Mouse (Mus musculus) gastrocnemius, postnatal 36 days (tissue): ENCODE data around the gene Sgsm2. TPM values are rescaled to one million over a fixed set of nuclear protein-coding genes. Genes with fewer than 3 reads are reported as not detected.

Source experiments
- DNase-seq, 2 experiments: peaks; one replicate each; pipeline ENCODE4 v3.0.0; 2022
- intact Hi-C: fragments of 180-260 bp; cut with DNase I; formaldehyde crosslinking; loops from one replicate; pipeline ENCODE4 v1.15.1; 2025
- total RNA-seq, 2 experiments: library from RNA; stranded (reverse); gene quantifications; 2 replicates each; pipeline ENCODE4 v1.2.3; 2021

Gene Sgsm2
- total RNA-seq, 2 experiments from 2014 or later, result 1.4 to 1.9 TPM

DNA sequence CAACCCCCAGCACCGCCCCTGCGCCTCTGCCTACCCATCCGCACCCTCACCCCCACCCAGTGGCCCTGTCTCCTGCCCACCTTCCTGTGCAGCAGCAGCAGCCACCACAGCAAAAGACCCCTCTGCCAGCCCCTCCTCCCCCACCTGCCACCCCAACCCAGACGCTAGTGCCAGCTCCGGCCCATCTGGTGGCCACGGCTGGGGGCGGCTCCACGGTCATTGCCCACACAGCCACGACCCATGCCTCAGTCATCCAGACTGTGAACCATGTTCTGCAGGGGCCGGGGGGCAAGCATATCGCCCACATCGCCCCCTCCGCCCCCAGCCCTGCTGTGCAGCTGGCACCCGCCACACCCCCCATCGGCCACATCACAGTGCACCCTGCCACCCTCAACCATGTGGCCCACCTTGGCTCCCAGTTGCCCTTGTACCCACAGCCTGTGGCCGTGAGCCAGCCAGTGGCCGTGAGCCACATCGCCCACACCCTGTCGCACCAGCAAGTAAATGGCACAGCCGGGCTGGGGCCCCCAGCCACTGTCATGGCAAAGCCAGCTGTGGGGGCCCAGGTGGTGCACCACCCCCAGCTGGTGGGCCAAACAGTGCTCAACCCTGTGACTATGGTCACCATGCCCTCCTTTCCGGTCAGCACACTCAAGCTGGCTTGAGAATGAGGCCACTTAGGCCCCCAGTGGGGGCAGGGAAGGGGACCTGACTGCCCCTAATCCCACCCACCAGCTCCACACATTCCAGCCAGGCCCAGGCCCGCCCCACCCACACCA is 54.0 kb downstream of the Sgsm2 start:
- intact Hi-C loops, result no loop called here

DNA sequence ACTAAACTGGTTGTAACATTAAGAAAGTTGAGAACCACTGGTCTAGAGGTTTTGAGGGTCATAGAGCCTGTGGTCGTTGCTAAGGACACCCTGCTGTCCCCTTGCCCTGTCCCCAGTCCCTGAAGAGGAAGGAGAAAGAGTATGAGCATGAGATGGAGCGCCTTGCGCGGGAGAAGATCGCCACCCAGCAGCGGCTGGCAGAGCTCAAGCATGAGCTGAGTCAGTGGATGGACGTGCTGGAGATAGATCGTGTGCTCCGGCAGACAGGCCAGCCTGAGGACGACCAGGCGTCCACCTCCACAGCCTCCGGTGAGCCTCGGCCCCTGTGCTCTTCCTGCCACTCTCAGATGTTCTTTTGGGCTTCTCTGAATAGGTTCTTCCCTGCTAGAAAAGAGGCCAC is 54.8 kb downstream of the Sgsm2 start:
- intact Hi-C loops, result no loop called here
- DNase-seq, result peak in 1 of 2 experiments; percentile 11

More for the DNA sequence above, 54.0 kb downstream of the Sgsm2 start:
- DNase-seq, result no peak

DNA sequence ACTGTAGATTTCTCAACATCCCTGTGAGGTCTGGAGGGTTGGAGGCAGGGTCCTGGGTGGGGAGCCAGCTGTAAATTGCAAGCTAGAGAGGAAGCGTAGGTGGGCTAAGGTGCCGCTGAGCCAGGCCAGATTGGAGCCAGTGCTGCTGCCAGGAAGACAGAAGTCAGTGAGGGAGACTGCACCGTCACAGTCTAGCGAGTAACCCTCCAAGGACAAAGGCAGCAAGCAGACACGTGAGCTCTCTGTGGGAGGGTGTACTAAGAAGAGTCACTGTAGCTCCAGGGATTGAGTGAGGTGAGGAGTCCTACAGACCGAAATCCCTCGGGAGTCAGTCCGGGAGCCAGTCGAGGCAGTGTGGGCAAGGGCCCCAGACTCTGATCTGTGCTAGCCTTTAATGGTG is 55.5 kb downstream of the Sgsm2 start:
- peak in 1 of 2 experiments; percentile 12 for DNase-seq
- intact Hi-C loops, result no loop called here

DNA sequence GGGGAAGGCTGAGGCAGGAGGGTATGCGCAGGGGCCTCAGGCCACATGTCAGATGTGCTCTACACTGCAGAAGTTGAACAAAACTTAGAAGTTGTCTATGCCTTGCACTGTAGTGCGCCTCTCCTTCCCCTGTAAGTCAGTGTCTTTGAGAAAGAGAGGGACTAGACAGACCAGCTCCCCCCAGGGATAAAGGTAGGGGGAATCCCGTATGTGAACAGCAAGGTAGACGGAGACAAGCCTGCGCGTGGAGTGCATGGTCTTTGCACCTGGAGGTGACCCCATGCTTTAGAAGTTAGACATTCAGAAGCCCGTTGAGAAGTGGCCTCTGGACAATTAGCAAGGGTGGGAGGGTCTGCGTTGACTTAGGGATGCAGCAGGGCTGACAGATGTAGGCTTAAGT is 56.1 kb downstream of the Sgsm2 start:
- DNase-seq, result peak in 1 of 2 experiments; percentile 10
- intact Hi-C loops, result no loop called here

DNA sequence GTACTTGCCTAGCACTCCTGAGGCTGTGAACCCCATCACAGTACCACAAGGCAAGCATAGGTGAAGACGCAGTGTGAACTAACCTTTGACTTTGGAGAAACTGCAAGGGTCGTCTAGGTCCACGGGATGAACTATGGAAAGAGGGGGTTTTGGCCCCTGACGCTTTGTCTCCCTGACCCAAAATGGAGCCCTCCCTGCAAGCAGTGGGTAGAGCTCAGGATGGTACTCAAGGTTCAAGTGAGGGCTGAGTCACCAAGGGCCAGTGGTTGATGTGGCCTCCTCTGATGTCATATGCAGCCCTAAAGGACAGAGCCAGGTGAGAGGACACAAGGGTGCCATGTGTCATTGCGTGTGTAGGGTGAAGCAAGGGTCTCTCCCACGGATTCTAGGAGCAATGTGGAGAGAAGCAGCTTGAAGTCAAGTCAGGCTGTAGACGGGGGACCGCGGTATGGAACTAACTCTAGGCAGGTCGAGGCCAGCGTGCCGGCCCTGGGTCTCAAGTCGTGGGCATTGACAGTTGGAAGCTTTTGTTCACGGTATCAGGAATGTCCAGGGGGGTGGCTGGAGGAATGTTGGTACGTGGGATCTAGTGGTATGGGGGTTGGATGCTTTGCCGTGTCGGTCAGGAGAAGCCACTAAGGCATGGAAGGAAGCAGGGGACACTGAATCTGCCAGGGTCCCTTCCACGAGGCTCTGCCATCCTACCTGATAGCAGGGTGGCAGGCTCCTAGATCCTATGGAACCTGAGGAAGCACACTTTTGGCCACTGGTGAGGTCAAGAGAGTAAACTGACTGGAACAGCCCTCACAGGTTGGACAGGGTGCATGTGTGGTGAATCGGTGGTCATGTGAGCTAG is 56.8 kb downstream of the Sgsm2 start:
- intact Hi-C loops, result loop anchor here (2.0 kb wide), 1 partner anchor 115 kb away; the partner anchor contains the start of gene Pafah1b1
- peak in 1 of 2 experiments; percentile 12 for DNase-seq

DNA sequence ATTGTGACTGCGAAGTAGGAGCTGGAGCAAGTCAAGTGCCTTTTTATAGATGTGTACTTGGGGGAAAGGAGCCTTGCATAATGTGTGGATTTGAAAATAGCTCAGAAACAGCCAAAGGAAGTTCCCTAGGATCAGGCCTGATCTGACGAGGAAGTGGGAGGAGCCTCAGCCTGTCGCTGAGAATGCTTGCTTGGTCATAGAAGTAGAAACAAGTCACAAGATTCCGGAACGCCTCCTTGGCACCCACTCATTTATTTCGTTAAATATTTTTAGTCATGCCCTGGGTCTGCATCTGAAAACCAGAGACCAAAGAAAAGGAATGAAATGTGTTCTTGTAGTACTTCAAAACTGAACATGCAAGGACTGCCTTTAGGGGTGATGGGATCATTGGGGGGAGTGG is 57.9 kb downstream of the Sgsm2 start:
- intact Hi-C loops, result loop anchor here (1.0 to 2.0 kb wide), 2 partner anchors 9 to 114 kb away; partner anchors contain the start of genes Mnt and Pafah1b1
- DNase-seq, result peak; percentile 19 to 49

DNA sequence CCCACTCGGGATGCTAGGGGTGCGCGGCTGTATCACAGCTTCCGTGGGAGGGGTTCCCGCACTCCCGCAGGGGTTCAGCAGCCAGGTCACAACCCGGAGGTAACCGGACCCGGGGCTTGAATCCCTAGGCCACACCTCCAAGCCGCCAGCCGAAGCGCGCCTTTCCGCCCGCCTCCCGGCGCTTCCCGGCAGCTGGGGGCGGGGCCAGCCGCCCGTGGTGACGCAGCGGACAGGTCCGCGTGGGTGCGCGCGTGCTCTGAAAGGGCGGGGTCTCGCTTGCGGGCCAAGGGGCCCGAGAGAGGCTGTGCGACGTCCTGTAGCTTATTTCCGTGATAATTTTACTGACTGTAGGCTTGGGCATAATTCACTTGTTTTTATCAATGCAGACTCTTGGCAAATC is 58.4 kb downstream of the Sgsm2 start:
- DNase-seq, result peak; percentile 92 to 95
- intact Hi-C loops, result loop anchor here (1.0 to 2.0 kb wide), 2 partner anchors 8 to 114 kb away; partner anchors contain the start of genes Mnt and Pafah1b1

DNA sequence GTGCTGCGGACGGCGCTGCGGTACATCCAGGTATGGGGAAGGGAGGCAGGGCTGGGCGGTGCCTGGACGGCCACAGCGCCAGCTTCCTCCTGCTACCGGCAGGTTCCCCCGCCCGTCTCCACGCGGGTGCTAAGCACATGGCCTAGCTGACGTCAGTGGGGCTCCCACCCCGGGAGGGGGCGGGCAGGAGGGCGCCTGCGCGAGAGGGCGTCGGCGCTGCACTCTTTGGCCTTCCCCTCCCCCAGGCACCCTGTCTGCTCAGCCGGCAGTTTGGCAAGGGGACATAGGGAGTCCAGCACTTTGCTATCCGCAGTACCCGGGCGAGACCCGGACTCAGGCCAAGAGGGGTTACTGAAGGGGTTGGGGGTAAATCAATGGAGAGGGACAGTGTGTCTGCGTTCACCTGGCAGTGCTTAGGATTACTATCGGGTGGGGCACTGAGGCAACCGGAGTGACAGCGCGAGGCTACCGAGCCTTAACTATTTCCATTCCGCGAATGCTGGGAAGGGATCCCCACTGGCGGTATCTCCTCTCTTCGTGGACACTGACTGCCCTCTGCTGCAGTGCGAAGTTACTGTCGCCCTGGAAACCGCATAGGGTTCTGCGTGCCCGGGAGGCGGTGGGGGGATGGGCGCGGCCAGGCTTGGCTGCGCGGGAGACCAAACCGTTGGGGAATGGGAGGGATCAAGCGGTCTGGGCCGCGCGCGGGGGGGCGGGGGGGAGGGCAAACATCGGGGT is 59.0 kb downstream of the Sgsm2 start:
- DNase-seq, result peak; percentile 93 to 94
- intact Hi-C loops, result loop anchor here (1.0 to 2.0 kb wide), 2 partner anchors 8 to 113 kb away; partner anchors contain the start of genes Mnt and Pafah1b1

DNA sequence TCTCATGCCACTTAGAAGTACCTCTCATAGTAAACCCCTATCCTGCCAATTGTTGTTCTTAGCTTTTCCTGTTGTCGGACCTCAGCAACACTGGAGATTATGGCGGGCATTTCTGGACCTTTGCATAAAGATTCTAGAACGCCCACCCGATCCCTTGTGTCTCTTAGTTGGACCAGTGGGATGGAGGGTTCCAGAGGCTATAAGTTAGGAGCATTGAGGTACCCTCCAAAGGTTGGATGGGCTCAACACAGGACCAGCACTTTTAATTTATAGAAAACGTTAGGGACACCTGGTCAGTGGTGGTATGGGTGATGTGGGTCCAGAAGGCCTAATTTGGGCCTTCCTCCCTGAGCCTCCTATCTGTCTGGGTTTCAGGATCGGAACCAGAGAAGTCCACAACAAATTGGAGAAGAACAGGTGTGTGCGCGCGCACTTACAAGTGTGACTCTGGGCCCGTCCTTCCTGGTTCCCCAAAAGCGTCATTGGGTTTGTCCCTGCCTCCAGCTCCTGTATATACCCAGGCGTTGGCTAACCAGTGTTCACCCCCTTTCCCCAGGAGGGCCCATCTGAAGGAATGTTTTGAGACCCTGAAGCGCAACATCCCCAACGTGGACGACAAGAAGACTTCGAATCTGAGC is 59.7 kb downstream of the Sgsm2 start:
- intact Hi-C loops, result no loop called here
- no peak for DNase-seq

DNA sequence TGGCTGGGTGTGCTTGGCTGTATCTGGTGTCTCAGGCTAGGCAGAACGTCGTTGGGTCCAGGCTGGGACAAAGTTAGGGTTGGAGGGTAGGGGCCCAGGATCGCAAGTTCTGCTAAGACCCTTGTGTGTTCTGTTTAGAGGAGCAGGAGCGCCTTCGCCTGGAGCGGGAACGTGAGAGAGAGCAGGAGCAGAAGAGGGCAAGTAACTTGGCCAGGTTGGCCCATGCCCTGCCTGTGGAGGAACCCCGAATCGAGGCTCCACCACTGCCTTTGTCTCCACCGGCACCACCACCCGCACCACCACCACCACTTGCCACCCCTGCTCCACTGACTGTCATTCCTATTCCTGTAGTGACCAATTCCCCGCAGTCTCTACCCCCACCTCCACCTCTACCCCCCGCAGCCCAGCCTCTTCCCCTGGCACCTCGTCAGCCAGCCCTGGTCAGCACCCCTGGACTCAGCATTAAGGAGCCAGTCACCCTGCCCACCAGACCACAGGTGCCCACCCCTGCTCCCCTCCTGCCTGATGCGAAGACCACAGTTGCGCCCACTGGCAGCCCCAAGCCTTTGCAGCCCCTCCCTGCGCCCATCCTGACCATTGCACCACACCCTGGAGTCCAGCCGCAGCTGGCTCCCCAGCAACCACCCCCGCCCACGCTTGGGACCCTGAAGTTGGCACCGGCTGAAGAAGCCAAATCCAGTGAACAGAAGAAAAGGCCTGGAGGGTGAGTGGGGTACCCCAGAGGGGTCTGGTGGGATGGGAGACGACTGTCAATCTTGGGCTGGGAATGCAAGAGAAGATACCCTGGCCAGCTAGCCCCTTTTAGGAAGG is 60.4 kb downstream of the Sgsm2 start:
- DNase-seq, result peak in 1 of 2 experiments; percentile 14
- intact Hi-C loops, result no loop called here

DNA sequence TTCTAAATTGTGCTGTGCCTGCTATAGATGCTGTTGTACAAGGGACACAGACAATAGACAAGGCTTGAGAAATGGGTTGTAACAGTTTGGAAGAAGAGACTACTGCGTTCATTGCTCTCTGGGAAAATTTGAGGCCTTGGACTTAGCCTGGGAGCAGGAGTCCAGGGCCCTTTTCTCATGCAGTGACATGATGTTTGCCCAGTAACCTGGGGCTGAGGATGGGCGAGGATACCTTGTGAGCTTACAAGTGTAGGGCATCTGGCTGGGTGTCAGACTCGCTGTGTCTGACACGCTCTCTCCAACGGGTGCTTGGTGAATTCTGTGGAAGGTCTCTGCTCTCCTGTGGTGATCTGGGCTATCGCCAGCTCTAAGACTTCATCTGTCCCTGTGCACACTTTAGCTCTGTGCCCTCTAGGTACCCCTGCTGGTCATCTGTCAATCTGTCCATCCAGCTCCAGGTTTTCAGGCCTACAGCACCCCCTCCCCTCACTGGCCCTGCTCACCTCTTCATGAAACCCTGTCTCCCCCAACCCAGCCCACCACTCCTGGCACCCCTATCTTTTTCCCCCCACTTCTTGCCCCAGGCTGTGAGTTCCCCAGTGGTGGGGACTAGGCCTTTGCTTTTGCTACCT is 61.2 kb downstream of the Sgsm2 start:
- intact Hi-C loops, result no loop called here

DNA sequence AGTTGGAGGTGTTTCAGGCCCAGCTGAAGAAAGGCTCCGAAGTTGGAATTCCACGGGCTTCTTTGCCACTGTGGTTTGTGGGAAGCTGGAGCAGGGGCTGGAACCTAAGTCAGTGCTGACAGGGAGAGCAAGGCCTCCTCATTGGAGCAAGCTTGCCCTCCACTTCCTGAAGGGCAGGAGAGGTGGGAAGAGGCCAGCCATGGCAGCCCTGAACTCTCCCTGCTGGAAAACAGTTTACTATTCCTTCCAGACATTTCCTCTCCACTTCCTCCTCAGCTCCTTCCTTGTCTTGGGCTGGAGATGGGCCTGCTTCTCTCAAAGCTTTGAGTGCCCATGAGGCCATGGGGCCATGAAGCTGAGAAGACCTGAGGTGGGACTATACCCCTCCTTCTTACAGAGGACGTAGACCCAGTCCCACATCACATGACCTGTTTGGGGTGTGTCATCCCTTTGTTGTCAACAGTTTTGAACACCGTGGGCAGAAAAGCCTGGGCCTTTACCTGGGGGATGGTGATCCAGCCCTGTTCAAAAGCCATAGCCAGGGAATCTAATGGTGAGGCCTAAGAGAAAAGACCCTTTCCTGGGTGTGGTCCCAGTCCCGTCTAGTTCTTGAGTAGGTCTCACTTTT is 62.1 kb downstream of the Sgsm2 start:
- intact Hi-C loops, result loop anchor here (5.0 kb wide), 1 partner anchor 187 kb away; the partner anchor contains the start of gene Cluh

More for the DNA sequence above, 61.2 kb downstream of the Sgsm2 start:
- peak in 1 of 2 experiments; percentile 7 for DNase-seq

DNA sequence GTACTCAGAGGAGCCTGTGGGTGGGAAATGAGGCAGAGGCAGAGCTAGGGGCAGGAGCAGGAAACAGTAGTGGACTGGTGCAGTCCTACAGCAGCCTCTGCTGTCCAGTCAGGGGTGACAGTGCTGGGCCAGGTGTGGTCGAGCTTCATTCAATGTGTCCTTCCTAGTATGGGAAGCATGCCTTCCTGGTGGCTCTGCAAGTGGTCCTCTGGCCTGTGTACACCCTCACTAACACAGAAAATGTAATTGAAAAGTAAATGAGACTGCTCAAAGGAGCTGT is 62.6 kb downstream of the Sgsm2 start:
- intact Hi-C loops, result loop anchor here (5.0 kb wide), 1 partner anchor 187 kb away; the partner anchor contains the start of gene Cluh
- DNase-seq, result no peak

More for the DNA sequence above, 62.1 kb downstream of the Sgsm2 start:
- DNase-seq, result no peak

DNA sequence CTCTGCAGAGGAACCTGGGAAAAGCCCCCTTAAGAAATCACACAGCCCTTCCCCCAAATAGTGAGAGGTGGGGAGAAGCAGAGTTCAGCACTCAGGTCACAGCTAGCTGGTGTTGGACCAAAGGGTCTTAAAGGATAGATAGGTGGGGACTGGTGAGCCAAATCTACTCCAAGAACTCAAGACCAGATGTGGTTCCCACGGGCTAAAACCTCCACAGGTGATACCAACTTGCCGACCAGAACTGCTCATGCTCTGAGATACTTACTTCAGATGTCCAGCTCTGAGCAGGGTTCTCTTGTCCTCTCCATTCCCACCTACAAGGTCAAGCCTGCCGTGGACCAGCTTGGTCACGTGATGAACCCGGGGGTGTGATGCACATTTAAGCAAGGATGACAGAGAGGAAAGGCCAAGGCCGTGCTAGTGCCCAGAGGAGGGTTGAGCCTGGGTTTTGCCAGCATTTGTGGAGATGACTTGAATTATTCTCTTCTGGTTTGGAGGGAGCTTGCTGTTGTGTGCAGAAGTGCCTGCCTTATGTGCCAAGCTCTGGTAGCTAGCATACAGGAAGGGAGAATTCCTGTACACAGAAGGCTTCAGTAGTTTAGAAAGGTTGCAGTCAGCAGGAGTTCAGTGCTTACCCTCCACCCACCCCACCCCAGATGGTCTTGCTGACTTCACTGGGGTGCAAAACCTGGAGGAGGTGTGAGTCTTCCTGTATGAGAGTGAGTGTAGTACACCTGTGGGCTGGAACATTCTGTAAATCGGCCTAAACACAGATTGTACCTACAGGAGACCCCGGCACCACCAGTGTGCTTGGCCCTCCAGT is 63.1 kb downstream of the Sgsm2 start:
- peak in 1 of 2 experiments; percentile 7 for DNase-seq
- intact Hi-C loops, result loop anchor here (5.0 kb wide), 1 partner anchor 186 kb away; the partner anchor contains the start of gene Cluh

DNA sequence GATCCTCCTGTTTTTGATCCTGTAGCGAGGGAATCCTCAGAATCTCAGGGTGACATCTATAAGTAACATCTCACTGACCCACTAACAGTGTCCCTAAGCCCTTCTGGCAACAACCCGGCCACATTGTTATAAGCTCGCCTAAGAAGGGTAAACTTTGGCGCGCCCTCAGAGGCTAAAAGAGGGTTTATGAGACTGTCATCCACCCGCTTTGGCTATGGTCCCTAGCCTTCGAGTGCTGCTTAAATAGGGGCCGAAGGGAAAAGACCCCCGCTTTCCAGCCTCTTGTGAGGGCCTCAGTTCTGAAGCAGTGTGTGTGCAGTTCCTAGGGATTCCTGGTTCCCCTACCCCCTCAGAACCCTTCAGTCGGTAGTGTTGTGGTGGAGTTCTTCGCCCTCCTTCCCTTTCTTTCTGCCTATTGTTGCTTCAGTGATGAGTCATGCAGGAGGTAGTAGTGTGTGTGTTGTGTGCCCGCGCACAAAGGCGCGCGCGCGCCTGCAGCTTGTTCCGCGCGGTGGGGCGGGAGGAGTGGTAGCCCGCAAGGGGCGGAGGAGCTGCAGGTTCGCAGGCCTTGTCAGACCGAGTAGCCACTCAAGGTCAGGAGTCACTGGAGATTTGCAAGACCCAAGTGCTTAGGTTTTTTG is 64.2 kb downstream of the Sgsm2 start:
- peak in 1 of 2 experiments; percentile 37 for DNase-seq
- intact Hi-C loops, result loop anchor here (5.0 kb wide), 1 partner anchor 185 kb away; the partner anchor contains the start of gene Cluh
